Mouse (Mus musculus): ENCODE data around the gene Pik3c2g.

DNA sequence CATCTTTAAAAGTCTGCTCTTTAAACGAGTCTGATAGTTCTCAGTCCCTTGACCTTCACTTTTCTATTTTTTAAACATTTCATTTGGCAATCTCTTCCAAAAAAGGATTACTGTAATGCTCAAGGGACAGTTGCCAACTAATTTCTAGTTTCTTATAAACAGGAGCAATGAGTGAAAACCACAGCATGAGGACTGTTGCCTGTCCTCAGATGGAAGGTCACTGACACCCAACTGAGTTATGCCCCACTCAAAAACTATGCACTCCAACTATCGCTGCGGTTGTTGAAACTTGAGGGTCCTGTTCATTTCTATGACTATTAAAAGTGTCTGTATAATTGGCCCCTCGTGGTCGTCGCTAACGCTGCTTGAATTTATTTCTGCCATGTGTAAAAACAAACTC is 252.9 kb downstream of the Pik3c2g start:
- no peak for TF ChIP-seq CTCF (conservative IDR thresholded peaks at IDR 0.05; ENCODE audit: low read length)
- TF ChIP-seq POU5F1 (IDR thresholded peaks at IDR 0.05; ENCODE audit: borderline replicate concordance, low read length): no peak
- TF ChIP-seq NANOG (IDR thresholded peaks at IDR 0.05; ENCODE audit: borderline replicate concordance, low read length): no peak

Measured in E14TG2a.4 (cell line).